Mouse (Mus musculus) midbrain, embryonic 10.5 days (tissue): ENCODE measurements at regions not wholly inside any gene's neighbourhood (a gene's known extent, or its start where the extent isn't known, plus 50 kb on each side); places are given as distances from the start of the nearest gene placed in this dataset.

Experiments
- DNase-seq: peaks from one replicate; pipeline ENCODE4 v3.0.0-alpha.2; 2017; ENCODE audit warnings: low spot score
- H3K27ac ChIP-seq: fragments of 300-500 bp; sonication (generic); replicated peaks from 2 replicates; pipeline ENCODE4 v1.5.1; 2016; ENCODE audit warnings: mild to moderate bottlenecking
- H3K27me3 ChIP-seq: fragments of 300-500 bp; sonication (generic); 2 replicates; pipeline ENCODE4 v1.6.1; 2016; ENCODE audit warnings: low read depth, mild to moderate bottlenecking; ENCODE audit not compliant: poor library complexity, severe bottlenecking
- H3K36me3 ChIP-seq: fragments of 300-500 bp; sonication (generic); 2 replicates; pipeline ENCODE4 v1.6.1; 2016; ENCODE audit warnings: mild to moderate bottlenecking, moderate library complexity
- H3K4me1 ChIP-seq: fragments of 300-500 bp; sonication (generic); 2 replicates; pipeline ENCODE4 v1.6.1; 2016
- H3K4me3 ChIP-seq: fragments of 300-500 bp; sonication (generic); 2 replicates; pipeline ENCODE4 v1.5.1; 2016; ENCODE audit warnings: mild to moderate bottlenecking, moderate library complexity
- H3K9me3 ChIP-seq: fragments of 300-500 bp; sonication (generic); replicated peaks from 2 replicates; pipeline ENCODE4 v1.6.1; 2016; ENCODE audit warnings: mild to moderate bottlenecking
- WGBS: fragments of 180-500 bp; shearing (Covaris S2); methylation state at CpG from one replicate; pipeline ENCODE4 v1.1.7; 2016; 5-methylcytosine and 5-hydroxymethylcytosine counted together

DNA sequence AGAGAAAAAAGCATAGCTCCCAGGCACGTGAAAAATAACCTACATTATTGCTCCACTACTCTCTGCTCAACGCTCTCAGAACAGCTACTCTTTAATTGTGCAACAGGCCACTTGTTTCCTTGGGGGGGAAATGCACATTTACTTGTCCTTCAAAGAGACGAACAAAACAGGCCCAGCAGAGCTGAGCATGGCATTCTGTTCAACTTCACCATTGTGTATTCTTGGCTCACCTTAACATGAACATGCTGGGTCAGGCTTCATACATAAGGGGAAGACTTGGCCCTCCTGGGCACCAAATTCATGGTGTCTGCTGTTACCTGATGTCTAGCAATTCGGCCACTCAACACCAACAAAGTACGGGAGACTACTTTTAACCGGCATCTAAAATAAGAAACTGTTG, 618.3 kb downstream of the Ipo11 start:
- H3K9me3 ChIP-seq: no peaks in the 10 kb centered on the region
- no peaks in the 10 kb centered on the region for H3K36me3 ChIP-seq
- H3K4me3 ChIP-seq: no peak overlapping the region
- no peaks in the 10 kb centered on the region for H3K27me3 ChIP-seq
- 85% methylated on average over 6 of the region's 6 CpGs for WGBS
- H3K4me1 ChIP-seq: no peaks in the 10 kb centered on the region
- no peak for DNase-seq
- no peak overlapping the region for H3K27ac ChIP-seq

DNA sequence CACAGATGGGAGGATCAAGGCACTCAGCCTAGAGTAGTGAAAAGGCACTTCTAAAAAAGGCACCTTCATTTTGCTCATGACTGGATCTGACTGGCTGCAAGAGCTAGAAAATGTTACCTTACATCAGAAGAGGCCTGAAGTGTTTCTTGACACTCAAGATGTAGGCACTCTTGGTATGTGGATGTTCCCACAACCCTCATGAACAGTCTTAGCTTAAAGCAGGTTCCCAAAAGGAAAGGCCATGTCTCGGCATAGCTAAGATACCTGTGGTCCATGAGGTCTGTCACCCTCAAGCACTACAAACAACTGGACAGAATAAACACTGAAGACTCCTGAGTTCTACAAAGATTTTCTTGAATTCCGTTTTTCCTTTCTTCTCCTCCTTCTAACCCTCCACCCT, 619.5 kb downstream of the Ipo11 start:
- no peak for DNase-seq
- Histone ChIP-seq H3K27ac (no peak overlapping the region), H3K9me3 (no peaks in the 10 kb centered on the region), H3K4me3 (no peak overlapping the region), H3K27me3 (no peaks in the 10 kb centered on the region), H3K4me1 (no peaks in the 10 kb centered on the region), H3K36me3 (no peaks in the 10 kb centered on the region)
- 89% methylated on average over 2 of the region's 2 CpGs for WGBS

DNA sequence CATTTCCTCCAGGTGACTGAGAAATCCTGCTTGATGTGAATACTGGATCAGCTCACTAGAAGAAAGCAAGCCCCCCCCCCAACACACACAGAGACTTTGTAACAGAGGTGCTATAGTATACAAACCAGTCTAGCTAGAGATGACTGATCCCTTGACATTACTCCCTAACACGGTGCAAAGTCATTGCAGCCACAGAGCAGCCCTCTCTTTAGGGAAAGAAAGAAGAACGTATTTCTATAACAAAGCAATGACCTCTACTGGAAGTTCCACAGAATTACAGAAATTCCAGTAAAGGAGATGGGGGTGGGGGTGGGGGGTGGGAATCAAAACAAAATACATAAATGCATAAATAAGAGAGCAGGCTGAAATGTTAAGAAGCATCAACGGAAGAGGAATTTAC, 655.6 kb downstream of the Ipo11 start:
- no peak for DNase-seq
- no peaks in the 10 kb centered on the region for H3K9me3 ChIP-seq
- WGBS: 63% methylated on average over 3 of the region's 3 CpGs
- H3K36me3 ChIP-seq: no peaks in the 10 kb centered on the region
- no peaks in the 10 kb centered on the region for H3K4me1 ChIP-seq
- no peak overlapping the region for H3K27ac ChIP-seq
- H3K4me3 ChIP-seq: no peak overlapping the region
- no peaks in the 10 kb centered on the region for H3K27me3 ChIP-seq

DNA sequence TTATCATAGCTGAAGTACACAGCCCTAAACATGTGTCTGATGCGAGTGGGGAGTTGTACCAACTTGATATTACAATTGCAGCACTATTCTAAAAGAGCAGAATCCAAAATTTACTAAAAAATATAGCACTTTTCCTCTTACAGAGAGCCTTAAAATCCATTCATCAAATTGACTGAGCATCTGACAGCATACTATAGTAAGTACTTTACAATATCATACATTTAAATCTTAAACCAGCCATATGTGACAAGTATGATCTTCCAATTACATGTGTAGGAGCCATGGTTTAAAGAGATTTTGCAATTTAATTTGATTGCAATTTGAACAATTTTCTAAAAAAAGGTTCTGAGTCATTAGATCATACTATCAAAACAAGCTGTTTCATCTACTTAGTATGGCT, 676.9 kb downstream of the Ipo11 start:
- DNase-seq: no peak
- Histone ChIP-seq H3K9me3 (no peaks in the 10 kb centered on the region), H3K27ac (no peak overlapping the region), H3K4me3 (no peak overlapping the region), H3K4me1 (no peaks in the 10 kb centered on the region), H3K27me3 (no peaks in the 10 kb centered on the region), H3K36me3 (no peaks in the 10 kb centered on the region)
- WGBS: 78% methylated on average over 1 of the region's 1 CpGs
